Mouse (Mus musculus) heart, embryonic 15.5 days (tissue): Measurements from ENCODE around the gene Tor4a. TPM values are rescaled to one million over a fixed set of nuclear protein-coding genes. Genes with fewer than 3 reads are reported as not detected.

Source experiments
- ATAC-seq: fragments of 200-750 bp; cut with Nextera tagmentation; replicated peaks from 2 replicates; pipeline ENCODE4 v1.8.0; 2017; ENCODE audit warnings: low read depth, moderate TSS enrichment; ENCODE audit not compliant: insufficient number of reproducible peaks, insufficient read depth, low FRiP score
- H3K27ac ChIP-seq: fragments of 300-500 bp; sonication (generic); 2 replicates; pipeline ENCODE4 v1.5.1; 2015; ENCODE audit warnings: mild to moderate bottlenecking, inconsistent platforms
- H3K27me3 ChIP-seq: fragments of 300-500 bp; sonication (generic); 2 replicates; pipeline ENCODE4 v1.6.1; 2015; ENCODE audit warnings: inconsistent platforms
- H3K36me3 ChIP-seq: fragments of 300-500 bp; sonication (generic); 2 replicates; pipeline ENCODE4 v1.6.1; 2015; ENCODE audit warnings: mild to moderate bottlenecking, inconsistent platforms
- H3K4me1 ChIP-seq: fragments of 300-500 bp; sonication (generic); replicated peaks from 2 replicates; pipeline ENCODE4 v1.6.1; 2015; ENCODE audit warnings: inconsistent platforms
- H3K4me2 ChIP-seq: fragments of 300-500 bp; sonication (generic); 2 replicates; pipeline ENCODE4 v1.6.1; 2015; ENCODE audit warnings: inconsistent platforms, mild to moderate bottlenecking, moderate library complexity
- H3K4me3 ChIP-seq: fragments of 300-500 bp; sonication (generic); 2 replicates; pipeline ENCODE4 v1.5.1; 2015; ENCODE audit warnings: mild to moderate bottlenecking, inconsistent platforms
- H3K9ac ChIP-seq: fragments of 300-500 bp; sonication (generic); 2 replicates; pipeline ENCODE4 v1.6.1; 2015; ENCODE audit warnings: mild to moderate bottlenecking, inconsistent platforms
- H3K9me3 ChIP-seq: fragments of 300-500 bp; sonication (generic); replicated peaks from 2 replicates; pipeline ENCODE4 v1.6.1; 2016; ENCODE audit warnings: inconsistent platforms
- WGBS: fragments of 180-500 bp; shearing (Covaris S2); methylation state at CpG from one replicate; pipeline ENCODE4 v1.1.7; 2015; ENCODE audit warnings: mixed read lengths; 5-methylcytosine and 5-hydroxymethylcytosine counted together
- polyA plus RNA-seq: library from polyadenylated mRNA; unstranded; fragments of >200 nt; fragmentation: Nextera tagmentation; extraction: Ambion mirVana; gene quantifications from 2 replicates; pipeline ENCODE4 v1.2.1, GENCODE M21; 2015

Gene Tor4a
- polyA plus RNA-seq, 1 experiment from 2014 or later = 5.8 TPM

GRCm38 (mm10) chr2:25186575-25186930 lies 10.1 kb downstream of the Tor4a start:
- Histone ChIP-seq H3K4me2 (peak overlapping the region; percentile 93), H3K27ac (no peak overlapping the region), H3K36me3 (no peaks in the 10 kb centered on the region), H3K9me3 (no peaks in the 10 kb centered on the region), H3K27me3 (peaks cover 9% of the 10 kb centered on the region; the same call in 1 of the 2 replicates), H3K4me1 (peaks cover 32% of the 10 kb centered on the region), H3K9ac (no peak overlapping the region), H3K4me3 (peak overlapping the region; percentile 59)
- 30% methylated on average over 5 of the region's 5 CpGs for WGBS
- ATAC-seq = no peak

- peaks cover 9% of the 10 kb centered on the region; the same call in 1 of the 2 replicates for H3K27me3 ChIP-seq
- ATAC-seq = peak; percentile 58
- 1% methylated on average over 64 of the region's 64 CpGs for WGBS
These were observed 10.8 kb downstream of the Tor4a start for GRCm38 (mm10) chr2:25185625-25186574.

GRCm38 (mm10) chr2:25184496-25184895 lies 12.2 kb downstream of the Tor4a start:
- peaks cover 43% of the 10 kb centered on the region for H3K4me1 ChIP-seq
- 93% methylated on average over 7 of the region's 7 CpGs for WGBS
- H3K27me3 ChIP-seq = peaks cover 9% of the 10 kb centered on the region; the same call in 1 of the 2 replicates
- no peak for ATAC-seq
- no peak overlapping the region for H3K27ac ChIP-seq
- H3K9ac ChIP-seq = no peak overlapping the region
- no peak overlapping the region for H3K4me3 ChIP-seq
- H3K9me3 ChIP-seq = no peaks in the 10 kb centered on the region
- H3K4me2 ChIP-seq = no peak overlapping the region; the same call in 1 of the 2 replicates
- no peaks in the 10 kb centered on the region for H3K36me3 ChIP-seq

More at GRCm38 (mm10) chr2:25185625-25186574, 10.8 kb downstream of the Tor4a start:
- peaks cover 39% of the 10 kb centered on the region for H3K4me1 ChIP-seq
- peak overlapping the region; percentile 93 for H3K4me2 ChIP-seq
- peak overlapping the region; percentile 82 for H3K27ac ChIP-seq
- H3K36me3 ChIP-seq = no peaks in the 10 kb centered on the region
- H3K4me3 ChIP-seq = peak overlapping the region; percentile 59
- peak overlapping the region; percentile 75 for H3K9ac ChIP-seq
- H3K9me3 ChIP-seq = no peaks in the 10 kb centered on the region

- ATAC-seq = no peak
- peak overlapping the region; percentile 67 for H3K4me3 ChIP-seq
- H3K4me2 ChIP-seq = peak overlapping the region; percentile 91
- no peak overlapping the region for H3K9ac ChIP-seq
- H3K9me3 ChIP-seq = no peaks in the 10 kb centered on the region
- H3K36me3 ChIP-seq = no peaks in the 10 kb centered on the region
- peaks cover 50% of the 10 kb centered on the region for H3K4me1 ChIP-seq
- H3K27ac ChIP-seq = no peak overlapping the region
- H3K27me3 ChIP-seq = peaks cover 20% of the 10 kb centered on the region; the same call in 1 of the 2 replicates
- 71% methylated on average over 2 of the region's 2 CpGs for WGBS
These were observed 13.3 kb downstream of the Tor4a start for GRCm38 (mm10) chr2:25183336-25183735.

GRCm38 (mm10) chr2:25182664-25183063 lies 14.0 kb downstream of the Tor4a start:
- Histone ChIP-seq H3K9me3 (no peaks in the 10 kb centered on the region), H3K4me3 (peak overlapping the region; percentile 67), H3K27ac (peak overlapping the region; percentile 21), H3K4me2 (peak overlapping the region; percentile 91), H3K9ac (peak overlapping the region; percentile 45; the same call in 1 of the 2 replicates), H3K27me3 (peaks cover 22% of the 10 kb centered on the region; the same call in 1 of the 2 replicates), H3K4me1 (peaks cover 57% of the 10 kb centered on the region), H3K36me3 (no peaks in the 10 kb centered on the region)
- WGBS = 36% methylated on average over 6 of the region's 6 CpGs
- ATAC-seq = no peak

GRCm38 (mm10) chr2:25181891-25182397 lies 14.7 kb downstream of the Tor4a start:
- Histone ChIP-seq H3K9me3 (no peaks in the 10 kb centered on the region), H3K27ac (peak overlapping the region; percentile 84), H3K9ac (peak overlapping the region; percentile 66), H3K36me3 (no peaks in the 10 kb centered on the region), H3K4me1 (peaks cover 64% of the 10 kb centered on the region), H3K4me3 (peak overlapping the region; percentile 67), H3K27me3 (peaks cover 22% of the 10 kb centered on the region; the same call in 1 of the 2 replicates), H3K4me2 (peak overlapping the region; percentile 91)
- ATAC-seq = no peak
- under 1% methylated on average over 17 of the region's 17 CpGs for WGBS

- Histone ChIP-seq H3K4me1 (peaks cover 70% of the 10 kb centered on the region), H3K4me2 (peak overlapping the region; percentile 91), H3K27me3 (peaks cover 26% of the 10 kb centered on the region), H3K9ac (peak overlapping the region; percentile 66), H3K4me3 (peak overlapping the region; percentile 67), H3K36me3 (no peaks in the 10 kb centered on the region), H3K27ac (peak overlapping the region; percentile 84), H3K9me3 (no peaks in the 10 kb centered on the region)
- WGBS = under 1% methylated on average over 100 of the region's 100 CpGs
- ATAC-seq = peak; percentile 20
These were observed 15.5 kb downstream of the Tor4a start for GRCm38 (mm10) chr2:25180973-25181890.

- Histone ChIP-seq H3K9ac (peak within 1 kb of the TSS; percentile 66), H3K36me3 (no peaks in the 10 kb centered on the region), H3K4me2 (peak within 1 kb of the TSS; percentile 91), H3K4me3 (peak within 1 kb of the TSS; percentile 67), H3K4me1 (peaks cover 68% of the 10 kb centered on the region), H3K27me3 (peaks cover 30% of the 10 kb centered on the region), H3K27ac (peak within 1 kb of the TSS; percentile 84), H3K9me3 (no peaks in the 10 kb centered on the region)
- ATAC-seq = peak; percentile 89
- WGBS = under 1% methylated on average over 35 of the region's 35 CpGs
These were observed 16.2 kb downstream of the Tor4a start, which contains the start of gene Nrarp for GRCm38 (mm10) chr2:25180478-25180903. TSS of gene Nrarp (plus strand) at chr2:25180758.

- Histone ChIP-seq H3K27me3 (peaks cover 31% of the 10 kb centered on the region), H3K4me3 (peak overlapping the region; percentile 67), H3K9me3 (no peaks in the 10 kb centered on the region), H3K27ac (peak overlapping the region; percentile 58), H3K4me2 (peak overlapping the region; percentile 91), H3K9ac (peak overlapping the region; percentile 29; the same call in 1 of the 2 replicates), H3K36me3 (no peaks in the 10 kb centered on the region), H3K4me1 (peaks cover 66% of the 10 kb centered on the region)
- WGBS = 60% methylated on average over 15 of the region's 15 CpGs
- ATAC-seq = no peak
These were observed 17.0 kb downstream of the Tor4a start for GRCm38 (mm10) chr2:25179566-25180217.

GRCm38 (mm10) chr2:25178285-25178972 lies 18.3 kb downstream of the Tor4a start:
- Histone ChIP-seq H3K27me3 (peaks cover 28% of the 10 kb centered on the region), H3K36me3 (no peaks in the 10 kb centered on the region), H3K4me2 (0 out of 2 replicates have a peak overlapping the region, but pooled peaks have one; percentile 5), H3K27ac (peak overlapping the region; percentile 58), H3K4me1 (peaks cover 60% of the 10 kb centered on the region), H3K9ac (no peak overlapping the region), H3K9me3 (no peaks in the 10 kb centered on the region), H3K4me3 (no peak overlapping the region)
- WGBS = 30% methylated on average over 10 of the region's 10 CpGs
- ATAC-seq = no peak
